Mouse (Mus musculus) heart, embryonic 14.5 days (tissue): ENCODE measurements around the gene Ubox5. TPM values are rescaled to one million over a fixed set of nuclear protein-coding genes. Genes with fewer than 3 reads are reported as not detected.

Source experiments
- ATAC-seq: fragments of 200-750 bp; cut with Nextera tagmentation; 2 replicates; pipeline ENCODE4 v1.8.0; 2017; ENCODE audit warnings: low read depth, moderate TSS enrichment; ENCODE audit not compliant: insufficient number of reproducible peaks, insufficient read depth, low FRiP score
- H3K27ac ChIP-seq, 2 experiments: fragments of 200-500 bp in 1 of 2; fragments of 300-500 bp in 1 of 2; sonication (generic) in 1 of 2; replicated peaks in 1 of 2; 2 replicates each; pipeline ENCODE4 v1.5.1; 2012 to 2014; ENCODE audit warnings: low read depth in 2 of 2, low read length in 2 of 2, control low read depth in 1 of 2, mild to moderate bottlenecking in 1 of 2, mixed read lengths in 1 of 2; ENCODE audit not compliant: control insufficient read depth in 1 of 2, insufficient read depth in 1 of 2
- H3K27me3 ChIP-seq: fragments of 300-500 bp; sonication (generic); 2 replicates; pipeline ENCODE4 v1.6.1; 2014; ENCODE audit warnings: mild to moderate bottlenecking, low read length, control low read depth; ENCODE audit not compliant: control insufficient read depth, insufficient read depth
- H3K36me3 ChIP-seq: fragments of 300-500 bp; sonication (generic); 2 replicates; pipeline ENCODE4 v1.6.1; 2014; ENCODE audit warnings: mild to moderate bottlenecking, control low read depth, low read length, mixed read lengths; ENCODE audit not compliant: control insufficient read depth, insufficient read depth
- H3K4me1 ChIP-seq, 2 experiments: fragments of 200-500 bp in 1 of 2; fragments of 300-500 bp in 1 of 2; sonication (generic) in 1 of 2; 2 replicates each; pipeline ENCODE4 v1.6.1; 2012 to 2014; ENCODE audit warnings: low read length in 2 of 2, control low read depth in 1 of 2, mixed read lengths in 1 of 2; ENCODE audit not compliant: control insufficient read depth in 2 of 2, insufficient read depth in 2 of 2
- H3K4me2 ChIP-seq: fragments of 300-500 bp; sonication (generic); 2 replicates; pipeline ENCODE4 v1.6.1; 2014; ENCODE audit warnings: mild to moderate bottlenecking, low read length
- H3K4me3 ChIP-seq, 2 experiments: fragments of 200-500 bp in 1 of 2; fragments of 300-500 bp in 1 of 2; sonication (generic) in 1 of 2; 2 replicates each; pipeline ENCODE4 v1.5.1; 2012 to 2014; ENCODE audit warnings: low read length in 2 of 2, mild to moderate bottlenecking in 2 of 2, control low read depth in 1 of 2, low read depth in 1 of 2, moderate library complexity in 1 of 2; ENCODE audit not compliant: control insufficient read depth in 1 of 2, insufficient read depth in 1 of 2
- H3K9ac ChIP-seq: fragments of 300-500 bp; sonication (generic); 2 replicates; pipeline ENCODE4 v1.6.1; 2014; ENCODE audit warnings: mild to moderate bottlenecking, low read length
- H3K9me3 ChIP-seq: fragments of 300-500 bp; sonication (generic); 2 replicates; pipeline ENCODE4 v1.6.1; 2016; ENCODE audit warnings: low read length, control low read depth; ENCODE audit not compliant: control insufficient read depth
- WGBS: fragments of 180-500 bp; shearing (Covaris S2); extraction: QIAGEN DNeasy Blood & Tissue Kit; methylation state at CpG from one replicate; pipeline ENCODE4 v1.1.7; 2014; 5-methylcytosine and 5-hydroxymethylcytosine counted together
- polyA plus RNA-seq: library from polyadenylated mRNA; unstranded; fragments of >200 nt; fragmentation: Nextera tagmentation; extraction: Ambion mirVana; gene quantifications from 2 replicates; pipeline ENCODE4 v1.2.1, GENCODE M21; 2014

Ubox5 gene
- polyA plus RNA-seq, 1 experiment from 2014 or later, result 6.9 TPM

GRCm38 (mm10) chr2:130540266-130540665, 89.6 kb downstream of the Ubox5 start:
- 85% methylated on average over 9 of the region's 9 CpGs for WGBS
- Histone ChIP-seq H3K36me3 (peaks cover 96% of the 10 kb centered on the region), H3K4me1 (no peaks in the 10 kb centered on the region), H3K9ac (no peak overlapping the region), H3K4me2 (no peak overlapping the region), H3K9me3 (no peaks in the 10 kb centered on the region), H3K4me3 (no peak overlapping the region), H3K27ac (no peak overlapping the region), H3K27me3 (no peaks in the 10 kb centered on the region)
- no peak for ATAC-seq

Other genes starting within 250 kb of the Ubox5 start
- 22.0 and 26.2 TPM in 2 replicates for gene Cpxm1, start 232.5 kb downstream of the Ubox5 start, polyA plus RNA-seq
- not detected in 2 replicates for gene Gm28372, start 224.8 kb downstream of the Ubox5 start, polyA plus RNA-seq
- gene 1700020A23Rik, start 224.8 kb downstream of the Ubox5 start, polyA plus RNA-seq, result not detected in 2 replicates
- not detected in 2 replicates for gene Tmem239, start 223.6 kb downstream of the Ubox5 start, polyA plus RNA-seq
- gene Vps16, start 205.7 kb downstream of the Ubox5 start, polyA plus RNA-seq, result 40.4 and 43.8 TPM in 2 replicates
- 5.2 and 6.7 TPM in 2 replicates for gene Pced1a, start 205.3 kb downstream of the Ubox5 start, polyA plus RNA-seq
- 87.2 and 88.5 TPM in 2 replicates for gene Ptpra, start 179.8 kb downstream of the Ubox5 start, polyA plus RNA-seq
- gene Mrps26, start 66.3 kb downstream of the Ubox5 start, polyA plus RNA-seq, result 72.4 and 75.3 TPM in 2 replicates
- not detected in 2 replicates for gene Oxt, start 53.9 kb downstream of the Ubox5 start, polyA plus RNA-seq
- gene Avp, start 47.5 kb downstream of the Ubox5 start, polyA plus RNA-seq, result not detected in 2 replicates
- gene Fastkd5, start within 50 bp of the Ubox5 start, polyA plus RNA-seq, result 14.9 and 15.1 TPM in 2 replicates
- 0.35 and 0.80 TPM in 2 replicates for gene Lzts3, start 12.8 kb upstream of the Ubox5 start, polyA plus RNA-seq
- gene Ddrgk1, start 34.6 kb upstream of the Ubox5 start, polyA plus RNA-seq, result 41.2 and 44.8 TPM in 2 replicates
- 71.5 and 77.0 TPM in 2 replicates for gene Itpa, start 37.6 kb upstream of the Ubox5 start, polyA plus RNA-seq
- gene Slc4a11, start 67.5 kb upstream of the Ubox5 start, polyA plus RNA-seq, result 0.11 TPM in 2 replicates